Mouse (Mus musculus): ENCODE results near the gene Sh2d4b. TPM values are rescaled to one million over a fixed set of nuclear protein-coding genes. Genes with fewer than 3 reads are reported as not detected.
A peak's percentile ranks its signal among the peaks of the same experiment; 100 is the strongest.

Sh2d4b gene
- total and polyA plus RNA-seq, 2 experiments from 2014 or later, result 0.98 to 3.9 TPM

GRCm38 (mm10) chr14:40885752-40886151 is 7.3 kb downstream of the Sh2d4b start:
- Histone ChIP-seq H3K4me2 (ENCODE audit: low read depth) (no peak overlapping the region), H3K27me3 (ENCODE audit: insufficient read depth, low read length) (no peaks in the 10 kb centered on the region), H3K27ac (ENCODE audit: low read depth, low read length) (no peak overlapping the region), H3K9ac (no peak overlapping the region), H3K4me1 (ENCODE audit: insufficient read depth) (no peaks in the 10 kb centered on the region), H3K36me3 (ENCODE audit: insufficient read depth) (no peaks in the 10 kb centered on the region), H3K4me3 (ENCODE audit: low read depth, low read length) (no peak overlapping the region), H3K9me3 (ENCODE audit: low read length) (no peaks in the 10 kb centered on the region)
- 85% methylated on average over 1 of the region's 1 CpGs for WGBS
- no peak for TF ChIP-seq CTCF (IDR thresholded peaks at IDR 0.05; ENCODE audit: low read depth)
- DNase-seq (no peak), ATAC-seq (no peak)

- H3K4me2 ChIP-seq (ENCODE audit: low read depth), result no peak overlapping the region
- H3K9ac ChIP-seq, result no peak overlapping the region
- no peak overlapping the region for H3K27ac ChIP-seq (ENCODE audit: low read depth, low read length)
- WGBS, result 36% methylated on average over 4 of the region's 4 CpGs
- no peaks in the 10 kb centered on the region for H3K9me3 ChIP-seq (ENCODE audit: low read length)
- no peaks in the 10 kb centered on the region for H3K4me1 ChIP-seq (ENCODE audit: insufficient read depth)
- no peaks in the 10 kb centered on the region for H3K27me3 ChIP-seq (ENCODE audit: insufficient read depth, low read length)
- no peak overlapping the region for H3K4me3 ChIP-seq (ENCODE audit: low read depth, low read length)
- ATAC-seq, result peak; percentile 18; the same call in 1 of the 2 replicates
- no peak for DNase-seq
- TF ChIP-seq CTCF (IDR thresholded peaks at IDR 0.05; ENCODE audit: low read depth), result no peak
- H3K36me3 ChIP-seq (ENCODE audit: insufficient read depth), result no peaks in the 10 kb centered on the region
Observed at GRCm38 (mm10) chr14:40885225-40885624, 7.8 kb downstream of the Sh2d4b start.

GRCm38 (mm10) chr14:40874565-40874964 is 18.5 kb downstream of the Sh2d4b start:
- Histone ChIP-seq H3K9me3 (ENCODE audit: low read length) (no peaks in the 10 kb centered on the region), H3K36me3 (ENCODE audit: insufficient read depth) (no peaks in the 10 kb centered on the region), H3K27ac (ENCODE audit: low read depth, low read length) (no peak overlapping the region), H3K27me3 (ENCODE audit: insufficient read depth, low read length) (no peaks in the 10 kb centered on the region), H3K4me3 (ENCODE audit: low read depth, low read length) (no peak overlapping the region), H3K4me2 (ENCODE audit: low read depth) (no peak overlapping the region), H3K9ac (no peak overlapping the region), H3K4me1 (ENCODE audit: insufficient read depth) (no peaks in the 10 kb centered on the region)
- no peak for TF ChIP-seq CTCF (IDR thresholded peaks at IDR 0.05; ENCODE audit: low read depth)
- ATAC-seq, result no peak
- no peak for DNase-seq

- Histone ChIP-seq H3K4me3 (ENCODE audit: low read depth, low read length) (no peak overlapping the region), H3K27ac (ENCODE audit: low read depth, low read length) (no peak overlapping the region), H3K36me3 (ENCODE audit: insufficient read depth) (no peaks in the 10 kb centered on the region), H3K4me2 (ENCODE audit: low read depth) (no peak overlapping the region), H3K9me3 (ENCODE audit: low read length) (no peaks in the 10 kb centered on the region), H3K9ac (no peak overlapping the region), H3K4me1 (ENCODE audit: insufficient read depth) (no peaks in the 10 kb centered on the region), H3K27me3 (ENCODE audit: insufficient read depth, low read length) (no peaks in the 10 kb centered on the region)
- no peak for DNase-seq
- WGBS, result 88% methylated on average over 5 of the region's 5 CpGs
- no peak for TF ChIP-seq CTCF (IDR thresholded peaks at IDR 0.05; ENCODE audit: low read depth)
- ATAC-seq, result no peak
Observed at GRCm38 (mm10) chr14:40873961-40874360, 19.1 kb downstream of the Sh2d4b start.

- Histone ChIP-seq H3K4me2 (ENCODE audit: low read depth) (no peak overlapping the region), H3K27me3 (ENCODE audit: insufficient read depth, low read length) (no peaks in the 10 kb centered on the region), H3K9ac (no peak overlapping the region), H3K9me3 (ENCODE audit: low read length) (no peaks in the 10 kb centered on the region), H3K36me3 (ENCODE audit: insufficient read depth) (no peaks in the 10 kb centered on the region), H3K4me3 (ENCODE audit: low read depth, low read length) (no peak overlapping the region), H3K27ac (ENCODE audit: low read depth, low read length) (no peak overlapping the region), H3K4me1 (ENCODE audit: insufficient read depth) (no peaks in the 10 kb centered on the region)
- WGBS, result 79% methylated on average over 3 of the region's 3 CpGs
- ATAC-seq, result no peak
- no peak for TF ChIP-seq CTCF (IDR thresholded peaks at IDR 0.05; ENCODE audit: low read depth)
- DNase-seq, result no peak
Observed at GRCm38 (mm10) chr14:40870598-40870997, 22.5 kb downstream of the Sh2d4b start.

DNA sequence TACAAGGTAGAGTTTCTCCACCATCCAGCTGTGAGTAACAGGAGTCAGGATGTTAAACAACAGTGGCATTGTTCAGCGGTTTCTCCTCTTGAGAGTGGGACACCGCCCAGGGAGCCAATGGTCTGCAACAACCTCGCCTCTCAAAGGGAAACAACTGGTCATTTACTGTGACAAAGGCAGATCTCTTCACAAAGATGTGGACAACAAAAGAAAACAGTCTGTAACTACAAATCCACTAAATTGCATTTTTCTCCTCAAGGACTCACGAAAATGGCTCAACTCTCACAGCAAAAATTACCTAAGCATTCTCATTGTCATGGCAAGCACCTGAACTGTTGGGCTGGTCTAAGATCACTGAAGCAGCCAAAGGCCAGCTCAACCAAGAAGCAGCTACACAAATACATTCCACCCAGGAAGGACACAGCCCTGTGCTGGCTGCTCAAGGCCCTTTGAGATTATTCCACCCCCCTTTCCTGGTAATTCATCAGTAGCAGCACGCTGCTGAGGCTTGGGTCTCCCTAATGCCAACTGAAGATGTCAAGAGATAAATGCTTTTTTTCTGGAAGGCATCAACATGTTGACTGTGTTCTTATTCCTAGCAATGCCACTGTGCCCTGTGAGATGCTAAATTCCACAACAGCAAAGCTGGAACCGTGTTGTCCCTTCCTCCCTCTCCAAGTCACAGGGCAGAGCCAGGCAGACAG is 28.1 kb downstream of the Sh2d4b start:
- H3K9ac ChIP-seq, result no peak overlapping the region
- H3K27ac ChIP-seq (ENCODE audit: low read depth, low read length), result no peak overlapping the region
- WGBS, result 41% methylated on average over 6 of the region's 6 CpGs
- no peaks in the 10 kb centered on the region for H3K9me3 ChIP-seq (ENCODE audit: low read length)
- TF ChIP-seq CTCF (IDR thresholded peaks at IDR 0.05; ENCODE audit: low read depth), result no peak
- no peaks in the 10 kb centered on the region for H3K27me3 ChIP-seq (ENCODE audit: insufficient read depth, low read length)
- DNase-seq (no peak), ATAC-seq (no peak)
- no peak overlapping the region for H3K4me2 ChIP-seq (ENCODE audit: low read depth)
- no peak overlapping the region for H3K4me3 ChIP-seq (ENCODE audit: low read depth, low read length)
- H3K36me3 ChIP-seq (ENCODE audit: insufficient read depth), result 0 out of 2 replicates have a peak, but pooled peaks cover 2% of the 10 kb centered on the region
- no peaks in the 10 kb centered on the region for H3K4me1 ChIP-seq (ENCODE audit: insufficient read depth)

GRCm38 (mm10) chr14:40863659-40864058 is 29.4 kb downstream of the Sh2d4b start:
- WGBS, result 86% methylated on average over 3 of the region's 3 CpGs

More at GRCm38 (mm10) chr14:40863659-40864058, 29.4 kb downstream of the Sh2d4b start:
- Histone ChIP-seq H3K36me3 (ENCODE audit: insufficient read depth) (0 out of 2 replicates have a peak, but pooled peaks cover 2% of the 10 kb centered on the region), H3K27me3 (ENCODE audit: insufficient read depth, low read length) (no peaks in the 10 kb centered on the region), H3K4me1 (ENCODE audit: insufficient read depth) (no peaks in the 10 kb centered on the region), H3K9me3 (ENCODE audit: low read length) (no peaks in the 10 kb centered on the region), H3K4me2 (ENCODE audit: low read depth) (no peak overlapping the region), H3K9ac (no peak overlapping the region), H3K4me3 (ENCODE audit: low read depth, low read length) (no peak overlapping the region), H3K27ac (ENCODE audit: low read depth, low read length) (no peak overlapping the region)
- ATAC-seq (no peak), DNase-seq (no peak)
- TF ChIP-seq CTCF (IDR thresholded peaks at IDR 0.05; ENCODE audit: low read depth), result no peak
